Mouse (Mus musculus): ENCODE data around the gene Btbd9. TPM values are rescaled to one million over a fixed set of nuclear protein-coding genes. Genes with fewer than 3 reads are reported as not detected.

The Btbd9 gene
- polyA plus RNA-seq, 1 experiment from 2014 or later, result 52.5 TPM

DNA sequence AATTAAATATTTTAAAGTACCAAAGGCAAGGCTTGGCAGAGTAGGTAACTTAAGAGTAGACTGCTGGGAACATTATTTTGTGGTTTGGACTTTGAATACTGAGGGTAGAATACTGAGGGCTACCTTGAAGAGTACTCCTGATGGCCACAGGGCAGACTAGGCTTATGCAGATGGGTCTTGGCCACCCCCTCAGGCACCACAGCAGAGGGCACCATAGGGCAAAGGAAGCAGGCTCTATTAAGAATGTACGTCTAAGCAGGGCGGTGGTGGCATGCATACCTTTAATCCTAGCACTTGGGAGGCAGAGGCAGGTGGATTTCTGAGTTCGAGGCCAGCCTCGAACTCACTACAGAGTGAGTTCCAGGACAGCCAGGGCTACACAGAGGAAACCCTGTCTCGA, 237.0 kb downstream of the Btbd9 start:
- H3K9me3 ChIP-seq (ENCODE audit: control insufficient read depth, low read length), result no peaks in the 10 kb centered on the region
- H3K4me1 ChIP-seq (ENCODE audit: control insufficient read depth, insufficient read depth, low read length), result peaks cover 11% of the 10 kb centered on the region
- no peak overlapping the region for H3K4me3 ChIP-seq (ENCODE audit: low read length)
- H3K4me2 ChIP-seq (replicated peaks; ENCODE audit: low read depth, low read length), result no peak overlapping the region
- no peak overlapping the region for H3K27ac ChIP-seq (ENCODE audit: low read depth, low read length)
- H3K36me3 ChIP-seq (ENCODE audit: control insufficient read depth, insufficient read depth, low read length), result no peaks in the 10 kb centered on the region
- no peak for ATAC-seq (ENCODE audit: low FRiP score, low TSS enrichment)
- WGBS, result 94% methylated on average over 5 of the region's 5 CpGs
- no peaks in the 10 kb centered on the region for H3K27me3 ChIP-seq (ENCODE audit: control insufficient read depth, insufficient read depth, low read length)
- H3K9ac ChIP-seq (ENCODE audit: low read depth, low read length), result no peak overlapping the region

- Histone ChIP-seq H3K9me3 (ENCODE audit: control insufficient read depth, low read length) (no peaks in the 10 kb centered on the region), H3K27me3 (ENCODE audit: control insufficient read depth, insufficient read depth, low read length) (no peaks in the 10 kb centered on the region), H3K27ac (ENCODE audit: low read depth, low read length) (no peak overlapping the region), H3K4me2 (replicated peaks; ENCODE audit: low read depth, low read length) (no peak overlapping the region), H3K36me3 (ENCODE audit: control insufficient read depth, insufficient read depth, low read length) (no peaks in the 10 kb centered on the region), H3K4me1 (ENCODE audit: control insufficient read depth, insufficient read depth, low read length) (peaks cover 11% of the 10 kb centered on the region), H3K4me3 (ENCODE audit: low read length) (no peak overlapping the region), H3K9ac (ENCODE audit: low read depth, low read length) (no peak overlapping the region)
- WGBS, result 39% methylated on average over 7 of the region's 7 CpGs
- ATAC-seq (ENCODE audit: low FRiP score, low TSS enrichment), result no peak
Observed at GRCm38 (mm10) chr17:30336816-30337215, 239.5 kb downstream of the Btbd9 start.

DNA sequence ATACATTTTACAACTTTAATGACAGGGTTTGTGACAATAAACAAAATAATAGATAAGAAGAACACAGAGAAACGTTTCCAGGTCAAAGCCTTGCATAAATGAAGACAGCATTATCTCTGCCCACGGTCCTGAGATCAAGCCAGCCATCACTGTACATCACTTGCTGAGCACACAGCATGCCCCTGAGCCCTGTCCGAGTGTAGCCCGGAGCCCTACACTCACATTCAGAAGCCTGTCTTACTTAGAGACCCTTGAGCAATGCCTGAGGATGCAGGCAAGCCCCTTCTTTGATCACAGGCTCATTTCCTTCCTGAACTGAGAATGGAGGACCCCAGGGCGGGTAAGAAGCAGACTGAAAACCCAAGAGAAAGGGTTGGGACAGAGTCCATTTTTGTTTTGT, 240.0 kb downstream of the Btbd9 start:
- H3K36me3 ChIP-seq (ENCODE audit: control insufficient read depth, insufficient read depth, low read length), result no peaks in the 10 kb centered on the region
- H3K27me3 ChIP-seq (ENCODE audit: control insufficient read depth, insufficient read depth, low read length), result no peaks in the 10 kb centered on the region
- no peak overlapping the region for H3K4me3 ChIP-seq (ENCODE audit: low read length)
- H3K9me3 ChIP-seq (ENCODE audit: control insufficient read depth, low read length), result no peaks in the 10 kb centered on the region
- no peak for ATAC-seq (ENCODE audit: low FRiP score, low TSS enrichment)
- WGBS, result 42% methylated on average over 5 of the region's 5 CpGs
- no peak overlapping the region for H3K27ac ChIP-seq (ENCODE audit: low read depth, low read length)
- no peak overlapping the region for H3K9ac ChIP-seq (ENCODE audit: low read depth, low read length)
- H3K4me1 ChIP-seq (ENCODE audit: control insufficient read depth, insufficient read depth, low read length), result peaks cover 11% of the 10 kb centered on the region
- H3K4me2 ChIP-seq (replicated peaks; ENCODE audit: low read depth, low read length), result no peak overlapping the region

DNA sequence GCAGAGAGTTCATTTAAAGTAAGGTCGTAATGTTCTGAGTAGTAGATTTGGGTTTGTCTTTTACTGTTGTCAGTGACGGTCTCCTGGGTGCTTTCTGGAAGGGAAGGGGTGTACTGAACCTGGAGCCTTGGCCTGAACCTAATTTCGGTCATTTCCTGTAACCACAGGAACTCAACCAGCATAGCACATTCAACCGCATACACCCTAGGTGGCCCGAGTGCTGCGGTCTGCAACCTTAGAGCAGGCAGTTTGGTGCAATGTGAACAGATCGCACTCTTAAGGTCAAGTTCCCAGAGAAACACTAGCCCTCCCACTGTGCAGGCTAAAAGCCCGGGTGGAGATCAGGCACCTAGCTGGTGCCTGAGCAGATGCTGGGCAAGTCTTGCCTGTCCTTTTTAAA, 240.5 kb downstream of the Btbd9 start:
- ATAC-seq (ENCODE audit: low FRiP score, low TSS enrichment), result no peak
- Histone ChIP-seq H3K4me1 (ENCODE audit: control insufficient read depth, insufficient read depth, low read length) (peaks cover 11% of the 10 kb centered on the region), H3K27me3 (ENCODE audit: control insufficient read depth, insufficient read depth, low read length) (no peaks in the 10 kb centered on the region), H3K9ac (ENCODE audit: low read depth, low read length) (no peak overlapping the region), H3K9me3 (ENCODE audit: control insufficient read depth, low read length) (no peaks in the 10 kb centered on the region), H3K4me2 (replicated peaks; ENCODE audit: low read depth, low read length) (no peak overlapping the region), H3K36me3 (ENCODE audit: control insufficient read depth, insufficient read depth, low read length) (no peaks in the 10 kb centered on the region), H3K27ac (ENCODE audit: low read depth, low read length) (no peak overlapping the region), H3K4me3 (ENCODE audit: low read length) (no peak overlapping the region)
- WGBS, result 25% methylated on average over 8 of the region's 8 CpGs

DNA sequence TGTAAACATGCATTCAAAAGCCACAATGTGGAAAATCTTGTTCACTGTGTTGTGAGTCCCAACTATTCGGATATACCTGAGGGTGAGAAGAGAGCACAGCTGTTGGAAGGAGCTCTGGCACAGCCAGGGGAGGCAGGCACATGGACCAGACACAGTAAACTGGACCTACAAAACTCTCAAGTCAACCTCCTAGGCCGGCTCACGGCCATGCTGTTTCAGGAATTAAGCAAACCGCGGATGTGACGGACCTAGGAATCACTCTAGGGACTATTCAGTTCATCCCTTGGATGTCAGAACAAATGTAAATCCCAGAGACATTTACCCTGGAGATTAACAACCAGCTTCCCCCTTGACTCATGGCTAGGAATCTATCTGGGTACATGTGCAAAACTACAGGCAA, 242.0 kb downstream of the Btbd9 start:
- H3K4me1 ChIP-seq (ENCODE audit: control insufficient read depth, insufficient read depth, low read length), result peaks cover 11% of the 10 kb centered on the region
- WGBS, result 91% methylated on average over 6 of the region's 6 CpGs
- no peak for ATAC-seq (ENCODE audit: low FRiP score, low TSS enrichment)
- H3K36me3 ChIP-seq (ENCODE audit: control insufficient read depth, insufficient read depth, low read length), result no peaks in the 10 kb centered on the region
- no peak overlapping the region for H3K4me3 ChIP-seq (ENCODE audit: low read length)
- H3K9ac ChIP-seq (ENCODE audit: low read depth, low read length), result no peak overlapping the region
- H3K4me2 ChIP-seq (replicated peaks; ENCODE audit: low read depth, low read length), result no peak overlapping the region
- H3K9me3 ChIP-seq (ENCODE audit: control insufficient read depth, low read length), result no peaks in the 10 kb centered on the region
- H3K27ac ChIP-seq (ENCODE audit: low read depth, low read length), result no peak overlapping the region
- H3K27me3 ChIP-seq (ENCODE audit: control insufficient read depth, insufficient read depth, low read length), result no peaks in the 10 kb centered on the region

- peaks cover 11% of the 10 kb centered on the region for H3K4me1 ChIP-seq (ENCODE audit: control insufficient read depth, insufficient read depth, low read length)
- ATAC-seq (ENCODE audit: low FRiP score, low TSS enrichment), result no peak
- H3K4me2 ChIP-seq (replicated peaks; ENCODE audit: low read depth, low read length), result no peak overlapping the region
- no peak overlapping the region for H3K4me3 ChIP-seq (ENCODE audit: low read length)
- no peaks in the 10 kb centered on the region for H3K9me3 ChIP-seq (ENCODE audit: control insufficient read depth, low read length)
- WGBS, result 82% methylated on average over 4 of the region's 4 CpGs
- no peaks in the 10 kb centered on the region for H3K27me3 ChIP-seq (ENCODE audit: control insufficient read depth, insufficient read depth, low read length)
- H3K27ac ChIP-seq (ENCODE audit: low read depth, low read length), result no peak overlapping the region
- H3K9ac ChIP-seq (ENCODE audit: low read depth, low read length), result no peak overlapping the region
- H3K36me3 ChIP-seq (ENCODE audit: control insufficient read depth, insufficient read depth, low read length), result no peaks in the 10 kb centered on the region
Observed at GRCm38 (mm10) chr17:30333136-30333535, 243.2 kb downstream of the Btbd9 start.

GRCm38 (mm10) chr17:30331380-30331779, 244.9 kb downstream of the Btbd9 start:
- H3K4me1 ChIP-seq (ENCODE audit: control insufficient read depth, insufficient read depth, low read length), result peaks cover 8% of the 10 kb centered on the region; the same call in 1 of the 2 replicates
- no peaks in the 10 kb centered on the region for H3K9me3 ChIP-seq (ENCODE audit: control insufficient read depth, low read length)
- H3K27ac ChIP-seq (ENCODE audit: low read depth, low read length), result no peak overlapping the region
- 73% methylated on average over 6 of the region's 6 CpGs for WGBS
- ATAC-seq (ENCODE audit: low FRiP score, low TSS enrichment), result no peak
- H3K9ac ChIP-seq (ENCODE audit: low read depth, low read length), result no peak overlapping the region
- H3K4me3 ChIP-seq (ENCODE audit: low read length), result no peak overlapping the region
- no peak overlapping the region for H3K4me2 ChIP-seq (replicated peaks; ENCODE audit: low read depth, low read length)
- no peaks in the 10 kb centered on the region for H3K27me3 ChIP-seq (ENCODE audit: control insufficient read depth, insufficient read depth, low read length)
- no peaks in the 10 kb centered on the region for H3K36me3 ChIP-seq (ENCODE audit: control insufficient read depth, insufficient read depth, low read length)

DNA sequence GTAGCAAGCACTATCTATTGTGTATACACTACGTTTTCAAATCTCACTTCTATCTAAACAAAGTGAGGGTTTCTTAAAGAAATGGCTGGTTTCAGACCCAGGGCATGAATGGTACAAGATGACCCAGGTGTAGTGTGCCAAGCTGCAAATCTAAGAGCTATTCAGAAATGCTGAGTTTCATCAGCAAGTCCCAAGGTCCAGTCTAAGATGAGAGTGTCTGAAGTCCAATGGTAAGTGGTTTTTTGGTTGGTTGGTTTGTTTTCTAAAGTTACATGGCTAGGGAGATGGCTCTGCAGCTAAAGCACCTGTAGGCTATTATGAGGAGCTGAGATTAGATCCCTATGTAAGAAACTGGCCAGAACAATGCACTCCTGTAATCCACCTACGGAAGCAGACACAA, 246.8 kb downstream of the Btbd9 start:
- Histone ChIP-seq H3K4me3 (ENCODE audit: low read length) (no peak overlapping the region), H3K9ac (ENCODE audit: low read depth, low read length) (no peak overlapping the region), H3K27ac (ENCODE audit: low read depth, low read length) (no peak overlapping the region), H3K27me3 (ENCODE audit: control insufficient read depth, insufficient read depth, low read length) (no peaks in the 10 kb centered on the region), H3K9me3 (ENCODE audit: control insufficient read depth, low read length) (no peaks in the 10 kb centered on the region), H3K4me1 (ENCODE audit: control insufficient read depth, insufficient read depth, low read length) (no peaks in the 10 kb centered on the region), H3K4me2 (replicated peaks; ENCODE audit: low read depth, low read length) (no peak overlapping the region), H3K36me3 (ENCODE audit: control insufficient read depth, insufficient read depth, low read length) (no peaks in the 10 kb centered on the region)
- no peak for ATAC-seq (ENCODE audit: low FRiP score, low TSS enrichment)
- WGBS, result 78% methylated on average over 2 of the region's 2 CpGs

DNA sequence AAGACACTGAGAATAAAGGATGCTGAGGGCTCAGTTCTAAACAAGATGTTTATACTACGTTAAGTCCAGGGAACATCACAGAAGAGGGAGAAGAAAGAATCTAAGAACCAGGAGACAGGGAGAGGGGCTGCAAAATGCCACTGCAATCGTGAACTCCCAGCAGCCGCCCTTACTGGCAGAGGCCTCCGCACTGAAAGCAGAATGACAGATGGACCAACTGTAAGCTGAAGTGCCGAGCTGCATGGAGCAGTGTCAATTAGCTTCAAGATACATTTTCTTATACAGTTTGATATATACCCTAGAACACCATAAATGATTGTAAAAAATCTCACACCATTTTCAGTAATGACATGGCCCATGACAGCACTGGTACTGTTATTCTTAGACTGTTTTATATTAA, 247.4 kb downstream of the Btbd9 start:
- Histone ChIP-seq H3K4me2 (replicated peaks; ENCODE audit: low read depth, low read length) (no peak overlapping the region), H3K9me3 (ENCODE audit: control insufficient read depth, low read length) (no peaks in the 10 kb centered on the region), H3K4me1 (ENCODE audit: control insufficient read depth, insufficient read depth, low read length) (no peaks in the 10 kb centered on the region), H3K36me3 (ENCODE audit: control insufficient read depth, insufficient read depth, low read length) (no peaks in the 10 kb centered on the region), H3K27ac (ENCODE audit: low read depth, low read length) (no peak overlapping the region), H3K4me3 (ENCODE audit: low read length) (no peak overlapping the region), H3K27me3 (ENCODE audit: control insufficient read depth, insufficient read depth, low read length) (no peaks in the 10 kb centered on the region), H3K9ac (ENCODE audit: low read depth, low read length) (no peak overlapping the region)
- WGBS, result 72% methylated on average over 5 of the region's 5 CpGs
- no peak for ATAC-seq (ENCODE audit: low FRiP score, low TSS enrichment)

GRCm38 (mm10) chr17:30326906-30327305, 249.4 kb downstream of the Btbd9 start:
- WGBS, result 82% methylated on average over 1 of the region's 1 CpGs
- H3K4me1 ChIP-seq (ENCODE audit: control insufficient read depth, insufficient read depth, low read length), result no peaks in the 10 kb centered on the region
- no peaks in the 10 kb centered on the region for H3K27me3 ChIP-seq (ENCODE audit: control insufficient read depth, insufficient read depth, low read length)
- no peak overlapping the region for H3K27ac ChIP-seq (ENCODE audit: low read depth, low read length)
- no peak overlapping the region for H3K9ac ChIP-seq (ENCODE audit: low read depth, low read length)
- H3K9me3 ChIP-seq (ENCODE audit: control insufficient read depth, low read length), result no peaks in the 10 kb centered on the region
- no peak overlapping the region for H3K4me3 ChIP-seq (ENCODE audit: low read length)
- H3K4me2 ChIP-seq (replicated peaks; ENCODE audit: low read depth, low read length), result no peak overlapping the region
- ATAC-seq (ENCODE audit: low FRiP score, low TSS enrichment), result no peak
- no peaks in the 10 kb centered on the region for H3K36me3 ChIP-seq (ENCODE audit: control insufficient read depth, insufficient read depth, low read length)

All from kidney, embryonic 14.5 days (tissue).